Mouse (Mus musculus): ENCODE measurements at regions not wholly inside any gene's neighbourhood (a gene's known extent, or its start where the extent isn't known, plus 50 kb on each side); places are given as distances from the start of the nearest gene placed in this dataset.

DNA sequence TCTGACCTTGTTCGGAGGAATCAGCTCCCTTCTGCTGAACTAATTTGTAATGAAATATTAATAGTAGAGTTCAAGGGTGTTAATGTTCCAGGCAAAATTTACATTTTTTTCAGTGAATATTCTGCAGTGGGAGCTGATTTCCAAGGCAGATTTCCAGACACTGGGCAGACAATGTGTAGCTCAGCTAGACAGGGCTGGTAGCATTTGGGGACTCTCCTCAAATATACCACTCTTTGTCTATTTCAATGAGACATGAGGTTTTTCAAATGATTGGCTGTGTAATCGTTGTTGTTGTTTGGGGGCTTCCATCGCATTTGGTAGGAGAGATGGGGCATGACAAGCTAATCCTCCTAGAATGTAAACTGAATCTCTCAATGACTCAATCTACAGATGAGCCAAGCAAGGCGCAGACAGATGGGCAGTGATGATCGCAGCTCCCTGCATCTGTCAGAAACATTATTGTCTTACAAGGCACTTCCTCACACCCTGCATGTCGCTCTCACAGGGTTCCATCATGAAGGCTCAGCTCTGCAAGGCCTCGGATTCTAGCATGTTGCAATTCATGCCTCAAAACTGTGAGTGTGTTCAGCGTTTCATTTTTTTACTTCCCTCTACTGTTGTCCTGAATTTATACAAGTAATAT lies 241.7 kb upstream of the Akirin2 start:
- Histone ChIP-seq H3K4me3 (ENCODE audit: control insufficient read depth in 1 of 2, insufficient read depth in 1 of 2, low read depth in 2 of 2, low read length in 2 of 2) (no peak overlapping the region), H3K27me3 (ENCODE audit: control insufficient read depth in 1 of 2, insufficient read depth in 2 of 2, low read length in 2 of 2) (no peaks in the 10 kb centered on the region; a peak in 1 of 4 replicates), H3K27ac (ENCODE audit: control insufficient read depth, low read depth, low read length) (no peak overlapping the region), H3K4me1 (ENCODE audit: control insufficient read depth in 1 of 2, insufficient read depth in 2 of 2, low read length in 2 of 2) (no peaks in the 10 kb centered on the region), H3K9ac (ENCODE audit: control insufficient read depth, low read depth, low read length, poor library complexity, severe bottlenecking) (no peak overlapping the region), H3K36me3 (ENCODE audit: control insufficient read depth in 1 of 2, insufficient read depth in 2 of 2, low read length in 2 of 2) (no peaks in the 10 kb centered on the region), H3K9me3 (replicated peaks; ENCODE audit: insufficient read depth, low read length) (no peaks in the 10 kb centered on the region), H3K79me2 (ENCODE audit: control insufficient read depth, insufficient read depth, low read length, poor library complexity) (no peaks in the 10 kb centered on the region)
- no peak for DNase-seq (ENCODE audit: low read depth, low spot score)
- TF ChIP-seq E2F4 (IDR thresholded peaks at IDR 0.05; ENCODE audit: borderline replicate concordance, low read depth, low read length) (no peak), MYB (IDR thresholded peaks at IDR 0.05; ENCODE audit: low read depth, low read length) (no peak), CHD2 (IDR thresholded peaks at IDR 0.05; ENCODE audit: low read length) (no peak)

DNA sequence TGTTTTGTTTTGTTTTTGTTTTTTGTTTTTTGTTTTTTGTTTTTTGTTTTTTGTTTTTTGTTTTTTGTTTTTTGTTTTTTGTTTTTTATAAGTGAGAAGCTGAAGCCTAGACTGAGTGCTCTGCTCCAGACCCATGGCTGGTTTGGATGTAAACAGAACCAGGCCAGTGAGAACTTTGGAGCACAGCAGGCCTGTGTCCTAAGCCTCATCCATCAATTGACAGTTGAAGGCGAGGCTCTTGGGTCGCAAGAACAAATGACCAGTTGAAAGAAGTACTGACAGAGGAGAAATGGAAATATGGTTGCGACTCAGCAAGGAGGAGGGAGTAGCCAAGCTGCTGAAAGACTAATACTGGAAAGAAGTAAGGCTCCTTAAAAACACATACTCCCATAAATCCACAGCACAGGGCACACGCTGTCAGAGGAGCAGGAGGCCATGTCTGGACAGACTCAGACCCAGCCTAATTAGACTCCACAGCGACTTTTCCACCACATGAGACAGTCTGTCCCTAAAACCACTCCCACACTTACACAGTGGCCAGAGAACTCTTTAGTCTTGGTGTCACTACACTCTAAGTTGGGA lies 240.6 kb upstream of the Akirin2 start:
- Histone ChIP-seq H3K9me3 (replicated peaks; ENCODE audit: insufficient read depth, low read length) (no peaks in the 10 kb centered on the region), H3K27me3 (ENCODE audit: control insufficient read depth in 1 of 2, insufficient read depth in 2 of 2, low read length in 2 of 2) (no peaks in the 10 kb centered on the region; a peak in 1 of 4 replicates), H3K9ac (ENCODE audit: control insufficient read depth, low read depth, low read length, poor library complexity, severe bottlenecking) (no peak overlapping the region), H3K4me1 (ENCODE audit: control insufficient read depth in 1 of 2, insufficient read depth in 2 of 2, low read length in 2 of 2) (no peaks in the 10 kb centered on the region), H3K79me2 (ENCODE audit: control insufficient read depth, insufficient read depth, low read length, poor library complexity) (no peaks in the 10 kb centered on the region), H3K4me3 (ENCODE audit: control insufficient read depth in 1 of 2, insufficient read depth in 1 of 2, low read depth in 2 of 2, low read length in 2 of 2) (no peak overlapping the region), H3K27ac (ENCODE audit: control insufficient read depth, low read depth, low read length) (no peak overlapping the region), H3K36me3 (ENCODE audit: control insufficient read depth in 1 of 2, insufficient read depth in 2 of 2, low read length in 2 of 2) (no peaks in the 10 kb centered on the region)
- no peak for DNase-seq (ENCODE audit: low read depth, low spot score)
- TF ChIP-seq MAX (IDR thresholded peaks at IDR 0.05; ENCODE audit: low read length) (no peak), NRF1 (IDR thresholded peaks at IDR 0.05; ENCODE audit: insufficient read depth, low read depth, low read length, poor library complexity, severe bottlenecking) (no peak), HCFC1 (IDR thresholded peaks at IDR 0.05; ENCODE audit: low read depth, low read length) (no peak), E2F4 (IDR thresholded peaks at IDR 0.05; ENCODE audit: borderline replicate concordance, low read depth, low read length) (no peak), POLR2AphosphoS5 (IDR thresholded peaks at IDR 0.05; ENCODE audit: borderline replicate concordance, low read depth, low read length) (no peak), ZMIZ1 (IDR thresholded peaks at IDR 0.05; ENCODE audit: low read depth, low read length) (no peak), RCOR1 (IDR thresholded peaks at IDR 0.05; ENCODE audit: low read depth, low read length) (no peak), NELFE (IDR thresholded peaks at IDR 0.05; ENCODE audit: low read depth, low read length) (no peak), TAL1 (IDR thresholded peaks at IDR 0.05; ENCODE audit: low read length) (no peak), CHD2 (IDR thresholded peaks at IDR 0.05; ENCODE audit: low read length) (no peak), SIN3A (IDR thresholded peaks at IDR 0.05; ENCODE audit: low read length) (no peak), MEF2A (IDR thresholded peaks at IDR 0.05; ENCODE audit: extremely low read depth, insufficient replicate concordance, low read depth, low read length, poor library complexity, severe bottlenecking) (no peak)

DNA sequence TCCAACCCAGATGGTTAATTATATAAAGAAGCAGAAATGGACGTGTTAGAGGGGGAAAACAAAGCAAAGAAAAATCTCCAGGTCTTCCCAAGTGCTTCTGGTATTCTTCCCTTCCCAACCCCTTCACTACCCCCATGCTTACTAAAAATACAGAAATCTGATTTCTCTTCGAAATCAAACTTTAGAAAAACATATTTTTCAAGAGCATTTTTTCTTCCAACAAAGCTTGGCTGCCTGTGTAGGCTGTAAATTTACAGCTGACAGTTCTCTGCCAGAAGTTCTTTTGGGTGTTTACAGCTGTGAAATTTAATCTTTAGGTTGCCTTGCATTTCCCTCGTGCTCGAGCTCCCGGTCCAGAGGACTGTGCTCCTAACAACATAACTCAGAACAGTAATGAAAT lies 234.9 kb upstream of the Akirin2 start:
- H3K79me2 ChIP-seq (ENCODE audit: control insufficient read depth, insufficient read depth, low read length, poor library complexity) = no peaks in the 10 kb centered on the region
- no peaks in the 10 kb centered on the region for H3K27me3 ChIP-seq (ENCODE audit: control insufficient read depth in 1 of 2, insufficient read depth in 2 of 2, low read length in 2 of 2)
- H3K36me3 ChIP-seq (ENCODE audit: control insufficient read depth in 1 of 2, insufficient read depth in 2 of 2, low read length in 2 of 2) = no peaks in the 10 kb centered on the region
- no peak overlapping the region for H3K27ac ChIP-seq (ENCODE audit: control insufficient read depth, low read depth, low read length)
- H3K9ac ChIP-seq (ENCODE audit: control insufficient read depth, low read depth, low read length, poor library complexity, severe bottlenecking) = no peak overlapping the region
- H3K9me3 ChIP-seq (replicated peaks; ENCODE audit: insufficient read depth, low read length) = no peaks in the 10 kb centered on the region
- no peak overlapping the region for H3K4me3 ChIP-seq (ENCODE audit: control insufficient read depth in 1 of 2, insufficient read depth in 1 of 2, low read depth in 2 of 2, low read length in 2 of 2)
- TF ChIP-seq ELF1 (IDR thresholded peaks at IDR 0.05; ENCODE audit: low read depth, low read length) = no peak
- TF ChIP-seq MYB (IDR thresholded peaks at IDR 0.05; ENCODE audit: low read depth, low read length) = no peak
- TF ChIP-seq MAFK (IDR thresholded peaks at IDR 0.05; ENCODE audit: borderline replicate concordance, low read depth, low read length) = no peak
- TF ChIP-seq MAZ (IDR thresholded peaks at IDR 0.05; ENCODE audit: low read depth, low read length) = no peak
- TF ChIP-seq GABPA (IDR thresholded peaks at IDR 0.05; ENCODE audit: low read depth, low read length) = no peak
- no peak for TF ChIP-seq POLR2AphosphoS2 (IDR thresholded peaks at IDR 0.05; ENCODE audit: low read length)
- no peak for TF ChIP-seq NRF1 (IDR thresholded peaks at IDR 0.05; ENCODE audit: insufficient read depth, low read depth, low read length, poor library complexity, severe bottlenecking)
- TF ChIP-seq KAT2A (conservative IDR thresholded peaks at IDR 0.05; ENCODE audit: low read depth, low read length) = no peak
- TF ChIP-seq USF2 (IDR thresholded peaks at IDR 0.05; ENCODE audit: borderline replicate concordance in 1 of 2, insufficient read depth in 1 of 2, low read depth in 1 of 2, low read length in 2 of 2) = no peak
- no peak for TF ChIP-seq CHD1 (IDR thresholded peaks at IDR 0.05; ENCODE audit: low read depth, low read length)
- no peak for TF ChIP-seq HCFC1 (IDR thresholded peaks at IDR 0.05; ENCODE audit: low read depth, low read length)
- H3K4me1 ChIP-seq (ENCODE audit: control insufficient read depth in 1 of 2, insufficient read depth in 2 of 2, low read length in 2 of 2) = no peaks in the 10 kb centered on the region
- no peak for DNase-seq (ENCODE audit: low read depth, low spot score)
